Mouse (Mus musculus): ENCODE measurements around the gene E330009J07Rik.
A peak's percentile ranks its signal among the peaks of the same experiment; 100 is the strongest.

E330009J07Rik gene

GRCm38 (mm10) chr6:40436047-40436483, at the start of gene E330009J07Rik:
E330009J07Rik (minus strand) TSS chr6:40436135.
- peak; percentile 95 for DNase-seq

- no peak for DNase-seq
Observed at GRCm38 (mm10) chr6:40482318-40482717, 46.4 kb upstream of the E330009J07Rik start.

- no peak for DNase-seq
Observed at GRCm38 (mm10) chr6:40479705-40480104, 43.8 kb upstream of the E330009J07Rik start.

- no peak for DNase-seq
Observed at GRCm38 (mm10) chr6:40476132-40476531, 40.2 kb upstream of the E330009J07Rik start.

- no peak for DNase-seq
Observed at GRCm38 (mm10) chr6:40471720-40472010, 35.7 kb upstream of the E330009J07Rik start.

- DNase-seq = peak; percentile 91
Observed at GRCm38 (mm10) chr6:40470916-40471719, 35.2 kb upstream of the E330009J07Rik start, which contains the start of gene Ssbp1. Ssbp1 (plus strand) TSS chr6:40471352.

GRCm38 (mm10) chr6:40465710-40466109, 29.8 kb upstream of the E330009J07Rik start:
- no peak for DNase-seq

- DNase-seq = no peak
Observed at GRCm38 (mm10) chr6:40454436-40455041, 18.6 kb upstream of the E330009J07Rik start.

GRCm38 (mm10) chr6:40448626-40449025, 12.7 kb upstream of the E330009J07Rik start:
- DNase-seq = no peak

GRCm38 (mm10) chr6:40443281-40443928, 7.5 kb upstream of the E330009J07Rik start:
- DNase-seq = no peak

- DNase-seq = no peak
Observed at GRCm38 (mm10) chr6:40441755-40442154, 5.8 kb upstream of the E330009J07Rik start.

- no peak for DNase-seq
Observed at GRCm38 (mm10) chr6:40441276-40441675, 5.3 kb upstream of the E330009J07Rik start.

GRCm38 (mm10) chr6:40439731-40440130, 3.8 kb upstream of the E330009J07Rik start:
- DNase-seq = no peak

- no peak for DNase-seq
Observed at GRCm38 (mm10) chr6:40438936-40439335, 3.0 kb upstream of the E330009J07Rik start, which contains the start of gene Wee2. Wee2 (plus strand) TSS chr6:40439088.

- peak; percentile 82 for DNase-seq
Observed at GRCm38 (mm10) chr6:40435151-40436046, 536 bp downstream of the E330009J07Rik start.

- DNase-seq = peak; percentile 56
Observed at GRCm38 (mm10) chr6:40434697-40435096, 1.2 kb downstream of the E330009J07Rik start.

- peak; percentile 92 for DNase-seq
Observed at GRCm38 (mm10) chr6:40432346-40433275, 3.3 kb downstream of the E330009J07Rik start.

GRCm38 (mm10) chr6:40431812-40432211, 4.1 kb downstream of the E330009J07Rik start:
- no peak for DNase-seq

- peak; percentile 93 for DNase-seq
Observed at GRCm38 (mm10) chr6:40431356-40431755, 4.6 kb downstream of the E330009J07Rik start.

- DNase-seq = peak; percentile 77
Observed at GRCm38 (mm10) chr6:40430878-40431277, 5.1 kb downstream of the E330009J07Rik start.

GRCm38 (mm10) chr6:40430251-40430650, 5.7 kb downstream of the E330009J07Rik start:
- no peak for DNase-seq
